ENCODE assay signal across 7 mouse cellular contexts in genomic region chr2:51145838-51146470, GRCm38 (mm10). TPM values are rescaled to one million over a fixed set of nuclear protein-coding genes. Genes with fewer than 3 reads are reported as not detected.
A peak's percentile ranks its signal among the peaks of the same experiment; 100 is the strongest.
DNase-seq lines count a peak whose midpoint lies in the region; ATAC-seq lines count a peak whose summit lies in the region.

No protein-coding gene starts in this region.

- peak overlapping the region; percentile 94; the same call in 1 of the 2 replicates for H3K27ac ChIP-seq in intestine, embryonic 16.5 days (ENCODE audit: low read length)
- H3K27ac ChIP-seq in limb, embryonic 13.5 days: peak overlapping the region; percentile 94
- H3K27ac ChIP-seq in midbrain, embryonic 15.5 days: peak overlapping the region; percentile 90

- peak overlapping the region; percentile 51 for H3K4me2 ChIP-seq in intestine, embryonic 16.5 days (ENCODE audit: low read depth, low read length)
- peak overlapping the region; percentile 71 for H3K4me2 ChIP-seq in limb, embryonic 13.5 days (replicated peaks)
- H3K4me2 ChIP-seq in midbrain, embryonic 15.5 days: peak overlapping the region; percentile 55

- no peaks in the 10 kb centered on the region for H3K9me3 ChIP-seq in intestine, embryonic 16.5 days (ENCODE audit: control insufficient read depth, low read length)
- no peaks in the 10 kb centered on the region for H3K9me3 ChIP-seq in limb, embryonic 13.5 days
- no peaks in the 10 kb centered on the region for H3K9me3 ChIP-seq in midbrain, embryonic 15.5 days

- no peaks in the 10 kb centered on the region for H3K36me3 ChIP-seq in intestine, embryonic 16.5 days (ENCODE audit: control insufficient read depth, insufficient read depth, low read length)
- peaks cover 8% of the 10 kb centered on the region for H3K36me3 ChIP-seq in limb, embryonic 13.5 days
- no peaks in the 10 kb centered on the region for H3K36me3 ChIP-seq in midbrain, embryonic 15.5 days (replicated peaks)

- ATAC-seq in intestine, embryonic 16.5 days: no peak
- ATAC-seq in limb, embryonic 13.5 days (ENCODE audit: low FRiP score, low read depth): peak; percentile 18; the same call in 1 of the 2 replicates
- ATAC-seq in midbrain, embryonic 15.5 days (replicated peaks): peak; percentile 18; the same call in 1 of the 2 replicates
- ATAC-seq in granulocyte monocyte progenitor cell, adult 5-6 weeks (replicated peaks; ENCODE audit: poor library complexity, severe bottlenecking): no peak

- no peaks in the 10 kb centered on the region for H3K27me3 ChIP-seq in intestine, embryonic 16.5 days (replicated peaks; ENCODE audit: control insufficient read depth, insufficient read depth, low read length)
- H3K27me3 ChIP-seq in limb, embryonic 13.5 days: peaks cover 4% of the 10 kb centered on the region; the same call in 1 of the 2 replicates
- no peaks in the 10 kb centered on the region for H3K27me3 ChIP-seq in midbrain, embryonic 15.5 days (replicated peaks)

- peak overlapping the region; percentile 96 for H3K9ac ChIP-seq in intestine, embryonic 16.5 days (ENCODE audit: low read depth, low read length)
- H3K9ac ChIP-seq in limb, embryonic 13.5 days: peak overlapping the region; percentile 99
- peak overlapping the region; percentile 93 for H3K9ac ChIP-seq in midbrain, embryonic 15.5 days

- peaks cover 34% of the 10 kb centered on the region for H3K4me1 ChIP-seq in intestine, embryonic 16.5 days (ENCODE audit: control insufficient read depth, insufficient read depth, low read length)
- H3K4me1 ChIP-seq in limb, embryonic 13.5 days: peaks cover 50% of the 10 kb centered on the region
- H3K4me1 ChIP-seq in midbrain, embryonic 15.5 days: peaks cover 41% of the 10 kb centered on the region

- DNase-seq in brain, adult 2 months (ENCODE audit: low read depth, low spot score): peak; percentile 86
- peak; percentile 84 for DNase-seq in embryo, embryonic 10 days (ENCODE audit: low spot score)
- peak; percentile 51 for DNase-seq in gastrocnemius, postnatal 25 days

- 10% methylated on average over 7 of the region's 7 CpGs for WGBS in intestine, embryonic 16.5 days
- WGBS in limb, embryonic 13.5 days: 6% methylated on average over 7 of the region's 7 CpGs
- WGBS in midbrain, embryonic 15.5 days: 4% methylated on average over 7 of the region's 7 CpGs

- peak overlapping the region; percentile 96 for H3K4me3 ChIP-seq in intestine, embryonic 16.5 days (ENCODE audit: low read length)
- peak overlapping the region; percentile 98 for H3K4me3 ChIP-seq in limb, embryonic 13.5 days
- peak overlapping the region; percentile 82 for H3K4me3 ChIP-seq in midbrain, embryonic 15.5 days

RNA-seq across cellular contexts. Expression of gene Rnd3, which starts 3.0 kb away (rescaled TPM):
- total RNA-seq in gastrocnemius, postnatal 25 days (2021): 10 to 100 TPM in 1 of 2 experiments, 1 to 10 TPM in 1; 9.3 to 10.5 TPM
- polyA plus RNA-seq in intestine, embryonic 16.5 days (2015; fragmentation: Nextera tagmentation; extraction: Ambion mirVana): 49.5 and 53.8 TPM in 2 replicates
- polyA plus RNA-seq in limb, embryonic 13.5 days (2015; fragmentation: Nextera tagmentation; extraction: Ambion mirVana): 168 and 177 TPM in 2 replicates
- polyA plus RNA-seq in midbrain, embryonic 15.5 days (2015; fragmentation: Nextera tagmentation; extraction: Ambion mirVana): 177 and 182 TPM in 2 replicates
- not detected in 2 replicates for total RNA-seq in granulocyte monocyte progenitor cell, adult 5-6 weeks (2014; fragmentation: Nextera tagmentation)
- 0.26 and 1.9 TPM in 2 replicates for total RNA-seq in granulocyte monocyte progenitor cell, adult 5-6 weeks (2017)

Comparison
In these comparisons a context has a peak if more than half of its experiments do, and no peak if none do; other contexts are left out.
1. ATAC-seq: peak in limb, embryonic 13.5 days (single experiment) and midbrain, embryonic 15.5 days (single experiment); none in intestine, embryonic 16.5 days (single experiment) and granulocyte monocyte progenitor cell, adult 5-6 weeks (single experiment).
2. Peak in every context shown above with its lines, with median percentiles within 50 percentile points of each other: DNase-seq, H3K27ac ChIP-seq, H3K4me2 ChIP-seq, H3K4me3 ChIP-seq and H3K9ac ChIP-seq.